Mouse (Mus musculus) cerebellum, adult 2 months (tissue): ENCODE results near the gene Asb5. TPM values are rescaled to one million over a fixed set of nuclear protein-coding genes. Genes with fewer than 3 reads are reported as not detected.

ENCODE experiments used
- DNase-seq, 2 experiments: peaks; one replicate each; pipeline ENCODE4 v3.0.0; 2021
- H3K27ac ChIP-seq: fragments of 200-500 bp; 2 replicates; pipeline ENCODE4 v1.5.1; 2012; ENCODE audit warnings: low read length, control low read depth, inconsistent platforms; ENCODE audit not compliant: insufficient read depth
- H3K27me3 ChIP-seq: fragments of 200-500 bp; 2 replicates; pipeline ENCODE4 v1.6.1; 2012; ENCODE audit warnings: inconsistent platforms, mild to moderate bottlenecking, low read length, moderate library complexity; ENCODE audit not compliant: control insufficient read depth, insufficient read depth
- H3K4me1 ChIP-seq: fragments of 200-500 bp; 2 replicates; pipeline ENCODE4 v1.6.1; 2011; ENCODE audit warnings: low read length; ENCODE audit not compliant: control insufficient read depth, insufficient read depth
- H3K4me3 ChIP-seq: fragments of 200-500 bp; replicated peaks from 2 replicates; pipeline ENCODE3; 2011; ENCODE audit warnings: mild to moderate bottlenecking, low read depth, low read length, control low read depth; ENCODE audit not compliant: insufficient read depth
- CTCF ChIP-seq: fragments of 200-500 bp; IDR thresholded peaks from 2 replicates; pipeline ENCODE4 v1.5.1; 2011; ENCODE audit warnings: low read depth, mild to moderate bottlenecking, control low read depth, low read length, moderate library complexity, borderline replicate concordance; ENCODE audit not compliant: insufficient read depth
- POLR2A ChIP-seq: fragments of 200-500 bp; IDR thresholded peaks from 2 replicates; pipeline ENCODE4 v1.6.1; 2011; ENCODE audit warnings: low read length, control low read depth, borderline replicate concordance; ENCODE audit not compliant: insufficient read depth
- WGBS: fragments of 180-500 bp; shearing (Covaris S2); methylation state at CpG from one replicate; pipeline ENCODE4 v1.1.7; 2018; 5-methylcytosine and 5-hydroxymethylcytosine counted together
- polyA plus RNA-seq: library from polyadenylated mRNA; depleted of rRNA; stranded (reverse); fragments of >200 nt; gene quantifications from 2 replicates; pipeline ENCODE4 v1.2.3, GENCODE M21; 2012

Asb5 gene
- polyA plus RNA-seq, 1 experiment: 1.1 TPM

GRCm38 (mm10) chr8:54550026-54550574 is 20.7 kb downstream of the Asb5 start:
- H3K4me3 ChIP-seq: no peak overlapping the region
- DNase-seq: no peak
- TF ChIP-seq POLR2A (no peak), CTCF (no peak)
- H3K4me1 ChIP-seq: no peaks in the 10 kb centered on the region
- 69% methylated on average over 12 of the region's 12 CpGs for WGBS
- no peaks in the 10 kb centered on the region for H3K27me3 ChIP-seq
- H3K27ac ChIP-seq: no peak overlapping the region

- H3K4me3 ChIP-seq: no peak overlapping the region
- no peaks in the 10 kb centered on the region for H3K27me3 ChIP-seq
- no peaks in the 10 kb centered on the region for H3K4me1 ChIP-seq
- WGBS: 93% methylated on average over 2 of the region's 2 CpGs
- no peak for TF ChIP-seq CTCF
- H3K27ac ChIP-seq: no peak overlapping the region
- no peak for DNase-seq
Observed at GRCm38 (mm10) chr8:54554921-54555320, 25.5 kb downstream of the Asb5 start.

- TF ChIP-seq CTCF: no peak
- TF ChIP-seq POLR2A: no peak
- Histone ChIP-seq H3K4me3 (no peak overlapping the region), H3K27me3 (no peaks in the 10 kb centered on the region), H3K4me1 (no peaks in the 10 kb centered on the region; the same call in 1 of the 2 replicates), H3K27ac (no peak overlapping the region)
- 48% methylated on average over 4 of the region's 4 CpGs for WGBS
- peak in 1 of 2 experiments; percentile 21 for DNase-seq
Observed at GRCm38 (mm10) chr8:54562137-54562536, 32.8 kb downstream of the Asb5 start.

- H3K4me1 ChIP-seq: no peaks in the 10 kb centered on the region; the same call in 1 of the 2 replicates
- 84% methylated on average over 1 of the region's 1 CpGs for WGBS
- H3K27ac ChIP-seq: no peak overlapping the region
- no peaks in the 10 kb centered on the region for H3K27me3 ChIP-seq
- no peak for DNase-seq
- TF ChIP-seq POLR2A: no peak
- H3K4me3 ChIP-seq: no peak overlapping the region
Observed at GRCm38 (mm10) chr8:54565181-54565580, 35.8 kb downstream of the Asb5 start.

- no peaks in the 10 kb centered on the region; the same call in 1 of the 2 replicates for H3K4me1 ChIP-seq
- DNase-seq: no peak
- no peak overlapping the region for H3K27ac ChIP-seq
- TF ChIP-seq CTCF: no peak
- no peak for TF ChIP-seq POLR2A
- H3K27me3 ChIP-seq: no peaks in the 10 kb centered on the region
- no peak overlapping the region for H3K4me3 ChIP-seq
- WGBS: 85% methylated on average over 7 of the region's 7 CpGs
Observed at GRCm38 (mm10) chr8:54565603-54566260, 36.4 kb downstream of the Asb5 start.

- H3K4me1 ChIP-seq: no peaks in the 10 kb centered on the region; the same call in 1 of the 2 replicates
- H3K4me3 ChIP-seq: no peak overlapping the region
- no peak for DNase-seq
- TF ChIP-seq POLR2A (no peak), CTCF (no peak)
- WGBS: 17% methylated on average over 2 of the region's 2 CpGs
- H3K27ac ChIP-seq: no peak overlapping the region
- H3K27me3 ChIP-seq: no peaks in the 10 kb centered on the region
Observed at GRCm38 (mm10) chr8:54567168-54567567, 37.8 kb downstream of the Asb5 start.

- H3K4me3 ChIP-seq: no peak overlapping the region
- DNase-seq: no peak
- no peaks in the 10 kb centered on the region for H3K4me1 ChIP-seq
- no peaks in the 10 kb centered on the region for H3K27me3 ChIP-seq
- WGBS: 64% methylated on average over 15 of the region's 15 CpGs
- no peak for TF ChIP-seq CTCF
- no peak overlapping the region for H3K27ac ChIP-seq
Observed at GRCm38 (mm10) chr8:54570618-54571609, 41.5 kb downstream of the Asb5 start.

- 89% methylated on average over 3 of the region's 3 CpGs for WGBS
- DNase-seq: no peak
- no peak overlapping the region for H3K27ac ChIP-seq
- no peaks in the 10 kb centered on the region for H3K27me3 ChIP-seq
- TF ChIP-seq CTCF: no peak
- TF ChIP-seq POLR2A: no peak
- H3K4me3 ChIP-seq: no peak overlapping the region
- H3K4me1 ChIP-seq: no peaks in the 10 kb centered on the region
Observed at GRCm38 (mm10) chr8:54581436-54581835, 52.1 kb downstream of the Asb5 start.
